Mouse (Mus musculus): ENCODE data around the gene Rassf10. TPM values are rescaled to one million over a fixed set of nuclear protein-coding genes. Genes with fewer than 3 reads are reported as not detected.

The Rassf10 gene
- polyA plus RNA-seq, 1 experiment = 0.79 TPM

- Histone ChIP-seq H3K4me3 (ENCODE audit: control insufficient read depth, low read depth, low read length) (no peak overlapping the region), H3K36me3 (ENCODE audit: control insufficient read depth, insufficient read depth, low read length) (no peaks in the 10 kb centered on the region), H3K27ac (ENCODE audit: control insufficient read depth, insufficient read depth, low read depth, low read length) (no peak overlapping the region), H3K4me1 (ENCODE audit: control insufficient read depth, insufficient read depth, low read length) (no peaks in the 10 kb centered on the region), H3K27me3 (ENCODE audit: control insufficient read depth, insufficient read depth, low read length) (no peaks in the 10 kb centered on the region)
- TF ChIP-seq POLR2A (IDR thresholded peaks at IDR 0.05; ENCODE audit: control insufficient read depth, low read depth, low read length) (no peak), CTCF (IDR thresholded peaks at IDR 0.05; ENCODE audit: control insufficient read depth, insufficient read depth, insufficient replicate concordance, low read depth, low read length) (no peak)
Measured at GRCm38 (mm10) chr7:112942567-112942966, 11.2 kb upstream of the Rassf10 start.

GRCm38 (mm10) chr7:112943056-112943455, 10.7 kb upstream of the Rassf10 start:
- H3K27ac ChIP-seq (ENCODE audit: control insufficient read depth, insufficient read depth, low read depth, low read length) = no peak overlapping the region
- H3K4me1 ChIP-seq (ENCODE audit: control insufficient read depth, insufficient read depth, low read length) = no peaks in the 10 kb centered on the region
- H3K4me3 ChIP-seq (ENCODE audit: control insufficient read depth, low read depth, low read length) = no peak overlapping the region
- H3K27me3 ChIP-seq (ENCODE audit: control insufficient read depth, insufficient read depth, low read length) = no peaks in the 10 kb centered on the region
- TF ChIP-seq POLR2A (IDR thresholded peaks at IDR 0.05; ENCODE audit: control insufficient read depth, low read depth, low read length) (no peak), CTCF (IDR thresholded peaks at IDR 0.05; ENCODE audit: control insufficient read depth, insufficient read depth, insufficient replicate concordance, low read depth, low read length) (no peak)
- H3K36me3 ChIP-seq (ENCODE audit: control insufficient read depth, insufficient read depth, low read length) = no peaks in the 10 kb centered on the region

GRCm38 (mm10) chr7:112946706-112947105, 7.1 kb upstream of the Rassf10 start:
- H3K4me3 ChIP-seq (ENCODE audit: control insufficient read depth, low read depth, low read length) = no peak overlapping the region
- H3K27me3 ChIP-seq (ENCODE audit: control insufficient read depth, insufficient read depth, low read length) = no peaks in the 10 kb centered on the region
- H3K4me1 ChIP-seq (ENCODE audit: control insufficient read depth, insufficient read depth, low read length) = no peaks in the 10 kb centered on the region
- TF ChIP-seq POLR2A (IDR thresholded peaks at IDR 0.05; ENCODE audit: control insufficient read depth, low read depth, low read length) (no peak), CTCF (IDR thresholded peaks at IDR 0.05; ENCODE audit: control insufficient read depth, insufficient read depth, insufficient replicate concordance, low read depth, low read length) (no peak)
- no peaks in the 10 kb centered on the region for H3K36me3 ChIP-seq (ENCODE audit: control insufficient read depth, insufficient read depth, low read length)
- no peak overlapping the region for H3K27ac ChIP-seq (ENCODE audit: control insufficient read depth, insufficient read depth, low read depth, low read length)

GRCm38 (mm10) chr7:112954351-112955102, 765 bp downstream of the Rassf10 start:
- H3K4me3 ChIP-seq (ENCODE audit: control insufficient read depth, low read depth, low read length) = peak overlapping the region; percentile 62
- TF ChIP-seq POLR2A (IDR thresholded peaks at IDR 0.05; ENCODE audit: control insufficient read depth, low read depth, low read length) = no peak
- no peak for TF ChIP-seq CTCF (IDR thresholded peaks at IDR 0.05; ENCODE audit: control insufficient read depth, insufficient read depth, insufficient replicate concordance, low read depth, low read length)
- H3K27me3 ChIP-seq (ENCODE audit: control insufficient read depth, insufficient read depth, low read length) = no peaks in the 10 kb centered on the region; the same call in 1 of the 2 replicates
- peaks cover 9% of the 10 kb centered on the region for H3K4me1 ChIP-seq (ENCODE audit: control insufficient read depth, insufficient read depth, low read length)
- H3K36me3 ChIP-seq (ENCODE audit: control insufficient read depth, insufficient read depth, low read length) = no peaks in the 10 kb centered on the region
- no peak overlapping the region for H3K27ac ChIP-seq (ENCODE audit: control insufficient read depth, insufficient read depth, low read depth, low read length)

- Histone ChIP-seq H3K27ac (ENCODE audit: control insufficient read depth, insufficient read depth, low read depth, low read length) (no peak overlapping the region), H3K4me3 (ENCODE audit: control insufficient read depth, low read depth, low read length) (peak overlapping the region; percentile 62), H3K27me3 (ENCODE audit: control insufficient read depth, insufficient read depth, low read length) (no peaks in the 10 kb centered on the region; the same call in 1 of the 2 replicates), H3K4me1 (ENCODE audit: control insufficient read depth, insufficient read depth, low read length) (peaks cover 9% of the 10 kb centered on the region), H3K36me3 (ENCODE audit: control insufficient read depth, insufficient read depth, low read length) (no peaks in the 10 kb centered on the region)
- TF ChIP-seq CTCF (IDR thresholded peaks at IDR 0.05; ENCODE audit: control insufficient read depth, insufficient read depth, insufficient replicate concordance, low read depth, low read length) = no peak
- no peak for TF ChIP-seq POLR2A (IDR thresholded peaks at IDR 0.05; ENCODE audit: control insufficient read depth, low read depth, low read length)
Measured at GRCm38 (mm10) chr7:112955103-112955827, 1.5 kb downstream of the Rassf10 start.

- TF ChIP-seq POLR2A (IDR thresholded peaks at IDR 0.05; ENCODE audit: control insufficient read depth, low read depth, low read length) (no peak), CTCF (IDR thresholded peaks at IDR 0.05; ENCODE audit: control insufficient read depth, insufficient read depth, insufficient replicate concordance, low read depth, low read length) (no peak)
- Histone ChIP-seq H3K27ac (ENCODE audit: control insufficient read depth, insufficient read depth, low read depth, low read length) (no peak overlapping the region), H3K4me1 (ENCODE audit: control insufficient read depth, insufficient read depth, low read length) (peaks cover 9% of the 10 kb centered on the region), H3K36me3 (ENCODE audit: control insufficient read depth, insufficient read depth, low read length) (no peaks in the 10 kb centered on the region), H3K27me3 (ENCODE audit: control insufficient read depth, insufficient read depth, low read length) (no peaks in the 10 kb centered on the region; the same call in 1 of the 2 replicates), H3K4me3 (ENCODE audit: control insufficient read depth, low read depth, low read length) (no peak overlapping the region)
Measured at GRCm38 (mm10) chr7:112955955-112956354, 2.2 kb downstream of the Rassf10 start.

- TF ChIP-seq CTCF (IDR thresholded peaks at IDR 0.05; ENCODE audit: control insufficient read depth, insufficient read depth, insufficient replicate concordance, low read depth, low read length) (no peak), POLR2A (IDR thresholded peaks at IDR 0.05; ENCODE audit: control insufficient read depth, low read depth, low read length) (no peak)
- no peaks in the 10 kb centered on the region; the same call in 1 of the 2 replicates for H3K27me3 ChIP-seq (ENCODE audit: control insufficient read depth, insufficient read depth, low read length)
- peaks cover 9% of the 10 kb centered on the region for H3K4me1 ChIP-seq (ENCODE audit: control insufficient read depth, insufficient read depth, low read length)
- H3K4me3 ChIP-seq (ENCODE audit: control insufficient read depth, low read depth, low read length) = no peak overlapping the region
- H3K27ac ChIP-seq (ENCODE audit: control insufficient read depth, insufficient read depth, low read depth, low read length) = no peak overlapping the region
- H3K36me3 ChIP-seq (ENCODE audit: control insufficient read depth, insufficient read depth, low read length) = no peaks in the 10 kb centered on the region
Measured at GRCm38 (mm10) chr7:112956961-112957360, 3.2 kb downstream of the Rassf10 start.

All from testis, adult 2 months (tissue).